Mouse (Mus musculus): Measurements from ENCODE around the gene Gsc2.

DNA sequence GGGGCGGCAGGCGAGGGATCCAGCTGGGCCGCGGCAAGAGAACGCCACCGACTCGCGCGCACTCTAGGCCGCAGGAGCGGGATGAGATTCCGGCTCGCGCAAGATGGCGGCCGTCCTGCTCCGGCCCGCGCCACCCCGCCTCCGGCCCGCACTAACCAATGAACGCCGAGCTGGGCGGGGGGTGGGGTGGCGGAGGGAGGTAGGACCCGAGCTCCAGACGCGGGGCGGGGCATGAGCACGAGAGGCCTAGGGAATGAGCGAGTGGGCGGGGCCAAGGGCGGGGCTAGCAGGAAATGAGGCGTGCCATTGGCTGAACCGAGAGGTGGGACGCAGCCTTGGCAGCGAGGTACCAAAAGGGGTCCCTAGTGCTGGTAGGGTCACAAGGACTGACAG lies 23.3 kb downstream of the Gsc2 start, which contains the start of gene Gm20518:
- TF ChIP-seq POLR2A (IDR thresholded peaks at IDR 0.05; ENCODE audit: borderline replicate concordance, control insufficient read depth, low read depth, low read length) = peak; percentile 86
- TF ChIP-seq CTCF (IDR thresholded peaks at IDR 0.05; ENCODE audit: control insufficient read depth, insufficient read depth, low read length) = no peak
